Mouse (Mus musculus): ENCODE results near the gene Ehbp1.
A peak's percentile ranks its signal among the peaks of the same experiment; 100 is the strongest.

Ehbp1 gene

GRCm38 (mm10) chr11:22196776-22197175 is 145.3 kb downstream of the Ehbp1 start:
- no peak for ATAC-seq (ENCODE audit: low TSS enrichment)

- no peak for ATAC-seq (ENCODE audit: low TSS enrichment)
These were observed 147.5 kb downstream of the Ehbp1 start for GRCm38 (mm10) chr11:22194607-22195006.

- ATAC-seq (ENCODE audit: low TSS enrichment) = no peak
These were observed 151.5 kb downstream of the Ehbp1 start for GRCm38 (mm10) chr11:22190576-22190975.

- ATAC-seq (ENCODE audit: low TSS enrichment) = no peak
These were observed 152.1 kb downstream of the Ehbp1 start for GRCm38 (mm10) chr11:22189970-22190369.

GRCm38 (mm10) chr11:22181530-22182501 is 160.3 kb downstream of the Ehbp1 start:
- ATAC-seq (ENCODE audit: low TSS enrichment) = no peak

DNA sequence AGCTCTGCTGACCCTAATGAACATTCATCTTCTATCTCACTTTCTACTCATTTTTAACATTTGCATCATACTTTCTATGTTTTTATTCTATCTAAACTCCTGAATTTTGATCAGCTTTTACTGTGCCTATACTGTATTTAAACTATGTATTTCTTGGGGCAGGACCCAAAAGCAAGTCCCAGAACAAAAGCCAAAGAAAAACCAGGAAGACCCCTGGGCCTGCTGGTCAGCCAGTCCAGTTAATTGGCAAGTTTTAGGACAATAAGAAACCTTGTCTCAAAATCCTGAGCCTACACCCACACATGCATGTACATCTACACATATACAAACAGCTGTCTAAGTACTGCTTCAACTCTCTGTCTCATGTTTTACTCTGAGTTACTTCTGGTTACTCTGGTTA is 161.9 kb downstream of the Ehbp1 start:
- ATAC-seq (ENCODE audit: low TSS enrichment) = no peak

GRCm38 (mm10) chr11:22178569-22178968 is 163.5 kb downstream of the Ehbp1 start:
- no peak for ATAC-seq (ENCODE audit: low TSS enrichment)

DNA sequence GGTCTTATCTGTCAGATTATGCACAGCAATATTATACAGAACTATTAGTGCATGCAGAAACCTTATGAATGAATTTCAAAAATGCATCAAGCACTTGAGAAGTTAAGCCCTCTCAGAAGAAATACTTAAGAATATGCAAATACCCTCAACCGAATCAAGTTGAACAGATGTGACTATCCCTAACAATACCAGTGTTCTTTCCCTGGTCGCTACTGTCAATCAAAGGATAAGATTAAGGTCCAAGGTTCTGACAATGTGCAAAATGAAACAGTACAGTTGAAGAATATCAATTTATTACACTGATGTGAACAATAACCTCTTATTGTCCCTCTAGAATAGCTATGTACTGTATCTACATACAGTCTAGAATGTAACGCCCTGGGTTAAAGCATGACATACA is 167.8 kb downstream of the Ehbp1 start:
- ATAC-seq (ENCODE audit: low TSS enrichment) = no peak

- ATAC-seq (ENCODE audit: low TSS enrichment) = no peak
These were observed 171.0 kb downstream of the Ehbp1 start for GRCm38 (mm10) chr11:22170962-22171638.

DNA sequence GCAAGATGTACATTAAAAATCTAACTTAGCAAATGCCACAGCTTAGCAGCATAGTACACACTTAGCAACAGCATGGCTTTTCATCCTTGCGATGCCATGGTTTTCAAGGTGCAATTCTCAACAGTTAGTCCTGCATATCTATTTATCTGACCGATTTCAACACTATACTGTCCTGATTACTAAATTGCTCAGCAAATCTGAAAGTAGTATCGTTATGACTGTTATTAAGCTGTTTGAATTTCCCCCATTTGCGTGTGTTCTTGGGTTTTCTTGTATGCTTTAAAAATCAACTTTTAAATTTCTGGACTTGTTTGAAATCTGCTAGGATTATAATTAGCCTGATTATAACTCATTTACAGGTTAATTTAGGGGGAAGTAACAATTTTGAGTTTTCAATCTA is 184.2 kb downstream of the Ehbp1 start:
- no peak for ATAC-seq (ENCODE audit: low TSS enrichment)

- no peak for ATAC-seq (ENCODE audit: low TSS enrichment)
These were observed 185.9 kb downstream of the Ehbp1 start for GRCm38 (mm10) chr11:22156182-22156581.

GRCm38 (mm10) chr11:22155366-22156095 is 186.6 kb downstream of the Ehbp1 start:
- ATAC-seq (ENCODE audit: low TSS enrichment) = no peak

DNA sequence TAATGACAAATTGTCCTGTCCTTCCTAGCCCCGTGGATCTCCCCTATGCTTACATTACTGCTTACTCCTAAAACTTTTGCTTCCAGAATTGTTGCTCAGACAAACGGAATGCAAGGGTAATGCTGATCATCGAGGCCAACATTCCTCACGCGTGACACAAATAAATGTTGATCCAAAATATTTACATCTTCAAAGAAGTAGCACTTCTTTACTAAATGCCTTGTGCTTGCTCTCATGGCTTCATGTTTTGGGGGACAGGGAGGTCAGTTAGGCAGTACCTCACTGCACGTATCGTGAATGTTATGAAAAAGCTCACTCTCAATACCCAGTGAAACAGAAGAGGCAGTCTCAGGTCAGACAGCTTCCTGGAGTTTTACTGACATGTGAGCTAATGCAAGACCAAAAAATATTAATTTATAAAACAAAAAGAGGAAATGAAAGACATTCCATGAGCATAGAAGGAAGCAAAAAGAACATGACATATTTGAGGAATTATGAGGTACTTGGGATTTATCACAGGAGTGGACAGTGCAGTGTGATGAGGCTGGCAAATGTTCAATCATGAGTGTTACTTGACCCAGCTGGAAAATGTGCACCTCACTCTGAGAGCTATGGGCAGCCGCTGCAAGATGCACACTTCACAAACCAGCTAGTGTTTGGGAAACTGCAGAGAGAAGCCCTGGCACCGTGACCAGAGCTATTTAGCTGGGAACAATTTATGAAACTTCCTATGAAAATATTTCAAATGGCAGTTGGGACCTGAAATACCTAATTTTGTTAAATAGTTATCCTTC is 187.4 kb downstream of the Ehbp1 start:
- no peak for ATAC-seq (ENCODE audit: low TSS enrichment)

GRCm38 (mm10) chr11:22140737-22141136 is 201.4 kb downstream of the Ehbp1 start:
- no peak for ATAC-seq (ENCODE audit: low TSS enrichment)

DNA sequence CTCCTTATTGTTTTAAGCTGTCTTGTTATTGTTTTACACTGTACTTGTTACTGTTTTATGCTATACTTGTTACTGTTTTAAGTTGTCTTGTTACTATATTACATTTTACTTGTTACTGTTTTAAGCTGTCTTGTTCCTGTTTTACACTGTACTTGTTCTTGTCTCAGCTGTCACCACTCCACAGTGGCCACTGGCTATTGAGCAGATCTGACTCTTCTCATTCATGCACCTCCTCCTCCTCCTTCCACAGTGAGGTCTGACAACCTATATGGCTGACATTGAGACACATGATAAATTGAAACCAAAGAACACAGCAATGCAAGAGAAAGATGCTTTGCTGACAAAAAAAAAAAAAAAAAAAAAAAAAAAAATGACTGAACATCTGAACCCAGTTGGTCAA is 203.6 kb downstream of the Ehbp1 start:
- ATAC-seq (ENCODE audit: low TSS enrichment) = no peak

DNA sequence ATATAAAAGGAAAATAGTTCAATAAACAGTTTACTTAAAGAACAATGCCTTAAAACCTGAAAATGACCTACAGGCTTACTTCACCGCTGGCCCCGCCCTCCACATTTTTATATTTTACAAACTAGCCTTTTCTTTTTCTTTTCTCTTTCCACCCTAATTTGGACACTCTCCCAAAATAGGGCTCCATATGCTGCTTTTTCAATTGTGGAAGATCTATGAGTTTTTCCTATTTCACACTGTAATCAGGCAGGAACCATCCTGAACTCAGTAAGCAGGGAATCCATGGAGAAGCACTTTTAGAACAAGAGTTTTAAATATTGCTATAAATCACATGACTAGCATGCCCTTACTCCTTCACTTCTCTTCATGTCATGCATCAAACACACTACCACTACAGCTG is 216.9 kb downstream of the Ehbp1 start:
- peak; percentile 92 for ATAC-seq (ENCODE audit: low TSS enrichment)

GRCm38 (mm10) chr11:22118853-22119252 is 223.2 kb downstream of the Ehbp1 start:
- no peak for ATAC-seq (ENCODE audit: low TSS enrichment)

- ATAC-seq (ENCODE audit: low TSS enrichment) = no peak
These were observed 229.9 kb downstream of the Ehbp1 start for GRCm38 (mm10) chr11:22112161-22112560.

DNA sequence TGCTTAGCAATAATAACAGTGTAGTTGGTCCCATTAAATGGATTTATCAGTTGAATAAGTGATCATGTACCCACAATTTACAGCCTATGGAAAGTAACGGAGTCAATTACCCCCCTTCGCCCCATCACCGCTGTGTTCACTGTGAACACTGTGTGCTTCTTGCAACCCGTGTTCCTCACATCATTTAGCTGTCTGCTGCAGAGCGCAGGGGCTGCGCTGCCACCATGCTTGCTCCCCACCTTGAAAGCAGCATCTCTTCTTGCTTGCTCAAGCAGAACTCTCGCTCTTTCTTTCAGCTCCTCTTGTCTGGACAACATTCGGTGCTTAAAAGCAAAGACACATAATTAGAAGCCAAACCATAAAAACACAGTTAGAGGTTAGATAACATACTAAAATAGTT is 252.7 kb downstream of the Ehbp1 start:
- ATAC-seq (ENCODE audit: low TSS enrichment) = no peak

GRCm38 (mm10) chr11:22063352-22063751 is 278.7 kb downstream of the Ehbp1 start:
- ATAC-seq (ENCODE audit: low TSS enrichment) = no peak

DNA sequence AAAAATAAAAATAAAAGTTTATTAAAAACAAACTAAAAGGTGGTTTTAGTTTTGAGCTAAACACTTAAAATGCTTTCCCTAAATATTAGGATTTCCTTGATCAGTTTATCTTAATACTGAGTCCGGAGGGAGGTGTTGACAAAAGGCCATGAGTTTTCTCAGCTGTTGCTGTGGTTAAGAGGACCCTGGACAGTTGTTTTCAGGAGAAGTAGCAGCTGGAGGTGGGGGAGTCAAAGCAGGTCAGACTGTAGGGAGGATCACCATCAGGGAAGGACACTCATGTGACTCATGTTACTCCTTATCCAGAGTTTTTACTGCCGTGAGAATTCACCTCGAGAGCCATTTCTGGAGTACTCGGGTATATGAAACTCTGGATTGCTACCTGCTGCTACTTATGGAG is 280.4 kb downstream of the Ehbp1 start:
- no peak for ATAC-seq (ENCODE audit: low TSS enrichment)

- no peak for ATAC-seq (ENCODE audit: low TSS enrichment)
These were observed 284.6 kb downstream of the Ehbp1 start for GRCm38 (mm10) chr11:22057538-22057937.
